Mouse (Mus musculus): Measurements from ENCODE around the gene Zfp748. TPM values are rescaled to one million over a fixed set of nuclear protein-coding genes. Genes with fewer than 3 reads are reported as not detected.

The Zfp748 gene
- 5.6 and 7.6 TPM in 2 replicates for polyA plus RNA-seq (2011; ENCODE audit: insufficient read length, low read depth, missing spikeins)

DNA sequence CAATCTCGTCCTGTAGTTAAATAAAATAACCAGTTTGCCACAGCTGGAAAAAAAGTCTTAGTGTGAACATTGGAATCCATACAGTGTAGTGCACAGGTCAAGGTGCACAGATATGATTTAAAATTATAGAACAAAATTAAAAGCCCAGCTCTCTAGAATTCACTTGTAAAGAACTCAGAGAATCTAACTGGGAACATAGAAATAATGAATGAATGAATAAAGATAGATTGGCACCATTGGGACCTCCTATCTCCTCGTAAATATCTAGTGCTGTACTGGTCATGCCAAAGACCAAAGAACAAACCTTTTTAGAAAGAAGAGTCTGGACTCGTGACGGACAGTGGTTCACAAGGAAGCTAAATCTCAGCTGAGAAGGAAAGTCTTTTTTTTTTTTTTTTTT lies at the start of gene Zfp748:
Zfp748 (minus strand) TSS at position 101 of the 400 bp plus-strand sequence.
- H3K4me1 ChIP-seq (ENCODE audit: control insufficient read depth, insufficient read depth, low read length) = peaks cover 3% of the 10 kb centered on the region; the same call in 1 of the 2 replicates
- TF ChIP-seq CTCF (IDR thresholded peaks at IDR 0.05; ENCODE audit: borderline replicate concordance, insufficient read depth, low read length) = no peak
- no peak for TF ChIP-seq POLR2A (IDR thresholded peaks at IDR 0.05; ENCODE audit: low read depth, low read length)
- peak within 1 kb of the TSS; percentile 66 for H3K27ac ChIP-seq (ENCODE audit: insufficient read depth, low read length)
- H3K4me3 ChIP-seq (ENCODE audit: insufficient read depth, low read length) = peak within 1 kb of the TSS; percentile 69

DNA sequence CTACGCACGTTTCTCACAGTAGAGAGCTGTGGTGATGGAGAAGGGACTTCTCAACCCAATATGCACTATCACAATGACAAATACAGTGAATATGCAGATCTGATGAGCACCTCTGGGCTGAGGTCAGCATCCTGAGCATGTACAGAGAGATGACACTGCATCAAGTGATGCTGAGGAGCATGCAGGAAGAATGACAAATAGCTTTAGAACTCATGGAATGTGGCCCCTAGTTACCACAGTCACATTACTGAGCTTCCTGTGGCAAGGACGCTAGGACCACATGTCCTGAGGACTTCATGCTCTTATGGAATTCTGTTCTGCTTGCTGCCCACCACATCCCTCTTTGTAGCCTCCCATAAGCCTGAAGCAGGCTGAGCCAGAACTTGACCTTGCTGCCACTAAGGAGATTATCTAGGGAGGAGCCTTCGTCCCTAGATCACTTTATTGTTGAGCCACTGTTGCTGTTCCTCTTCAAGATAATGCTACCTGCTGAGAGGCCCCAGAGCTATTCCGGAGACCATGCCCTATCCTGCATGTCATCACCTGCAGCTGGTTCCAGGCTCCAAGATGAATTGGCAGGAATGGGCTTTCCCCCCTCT lies 19.1 kb upstream of the Zfp748 start:
- Histone ChIP-seq H3K4me3 (ENCODE audit: insufficient read depth, low read length) (no peak overlapping the region), H3K4me1 (ENCODE audit: control insufficient read depth, insufficient read depth, low read length) (peaks cover 7% of the 10 kb centered on the region), H3K27ac (ENCODE audit: insufficient read depth, low read length) (no peak overlapping the region)
- no peak for TF ChIP-seq POLR2A (IDR thresholded peaks at IDR 0.05; ENCODE audit: low read depth, low read length)
- no peak for TF ChIP-seq CTCF (IDR thresholded peaks at IDR 0.05; ENCODE audit: borderline replicate concordance, insufficient read depth, low read length)

DNA sequence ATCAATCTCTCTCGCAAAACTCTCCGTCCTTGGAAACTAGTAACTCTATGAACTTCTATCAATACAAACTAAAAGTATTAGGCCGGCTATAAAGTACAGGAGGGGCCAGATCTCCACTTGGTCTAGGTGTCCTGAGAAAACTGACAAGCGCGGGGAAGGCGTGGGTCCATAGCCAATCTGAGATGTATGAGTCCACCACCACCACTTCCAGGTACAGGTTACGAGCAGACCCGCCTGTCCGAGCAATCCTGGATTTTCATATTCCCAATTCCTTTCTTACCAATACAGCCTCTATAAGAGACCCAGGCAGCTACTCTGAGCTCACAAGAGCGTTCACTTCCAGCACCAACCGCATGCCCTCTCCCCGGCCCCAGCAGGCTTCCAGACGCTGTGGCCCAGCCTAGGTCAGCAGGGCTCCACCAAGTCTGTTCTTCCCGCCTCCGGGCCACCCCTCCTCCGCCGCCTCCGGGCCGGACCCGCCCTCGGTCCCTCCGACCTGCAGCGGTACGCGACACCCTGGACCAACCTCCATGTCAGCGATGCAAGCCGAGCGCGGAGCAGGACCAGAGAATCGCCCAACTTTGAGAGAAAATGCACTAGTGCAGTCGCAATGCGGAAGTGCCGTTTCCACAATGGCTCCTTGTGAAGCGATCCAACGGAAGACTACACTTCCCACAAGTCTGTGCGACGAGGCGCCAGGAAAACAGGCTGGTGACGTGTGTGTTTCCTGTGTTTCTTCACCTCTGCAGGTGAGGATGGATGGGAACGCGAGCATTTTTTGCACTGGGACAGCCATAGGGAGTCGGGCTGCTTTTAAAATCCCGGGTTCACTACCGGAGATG lies 904 bp downstream of the Zfp748 start:
- Histone ChIP-seq H3K4me3 (ENCODE audit: insufficient read depth, low read length) (peak overlapping the region; percentile 69), H3K4me1 (ENCODE audit: control insufficient read depth, insufficient read depth, low read length) (peaks cover 3% of the 10 kb centered on the region; the same call in 1 of the 2 replicates), H3K27ac (ENCODE audit: insufficient read depth, low read length) (peak overlapping the region; percentile 66)
- TF ChIP-seq POLR2A (IDR thresholded peaks at IDR 0.05; ENCODE audit: low read depth, low read length) (peak; percentile 83), CTCF (IDR thresholded peaks at IDR 0.05; ENCODE audit: borderline replicate concordance, insufficient read depth, low read length) (no peak)

DNA sequence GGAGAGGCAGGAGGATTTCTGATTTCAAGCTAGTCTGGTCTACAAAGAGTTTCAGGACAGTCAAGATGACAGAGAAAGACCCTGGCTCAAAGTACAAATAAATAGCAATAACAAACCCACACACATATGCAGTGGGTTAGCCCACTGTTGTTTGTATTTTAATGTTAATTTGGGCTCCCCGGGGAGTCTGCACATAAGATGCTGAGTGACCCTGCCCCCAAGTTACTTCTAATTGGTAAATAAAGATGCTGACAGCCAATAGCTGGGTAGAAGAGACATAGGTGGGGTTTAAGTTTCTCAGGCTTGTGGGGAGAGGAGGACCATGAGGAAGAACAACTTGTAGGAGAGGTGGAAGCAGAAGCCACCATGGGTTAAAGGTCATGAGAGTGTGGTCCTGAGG lies 7.7 kb downstream of the Zfp748 start:
- no peak overlapping the region for H3K27ac ChIP-seq (ENCODE audit: insufficient read depth, low read length)
- H3K4me3 ChIP-seq (ENCODE audit: insufficient read depth, low read length) = no peak overlapping the region
- H3K4me1 ChIP-seq (ENCODE audit: control insufficient read depth, insufficient read depth, low read length) = no peaks in the 10 kb centered on the region
- TF ChIP-seq CTCF (IDR thresholded peaks at IDR 0.05; ENCODE audit: borderline replicate concordance, insufficient read depth, low read length) (no peak), POLR2A (IDR thresholded peaks at IDR 0.05; ENCODE audit: low read depth, low read length) (no peak)

DNA sequence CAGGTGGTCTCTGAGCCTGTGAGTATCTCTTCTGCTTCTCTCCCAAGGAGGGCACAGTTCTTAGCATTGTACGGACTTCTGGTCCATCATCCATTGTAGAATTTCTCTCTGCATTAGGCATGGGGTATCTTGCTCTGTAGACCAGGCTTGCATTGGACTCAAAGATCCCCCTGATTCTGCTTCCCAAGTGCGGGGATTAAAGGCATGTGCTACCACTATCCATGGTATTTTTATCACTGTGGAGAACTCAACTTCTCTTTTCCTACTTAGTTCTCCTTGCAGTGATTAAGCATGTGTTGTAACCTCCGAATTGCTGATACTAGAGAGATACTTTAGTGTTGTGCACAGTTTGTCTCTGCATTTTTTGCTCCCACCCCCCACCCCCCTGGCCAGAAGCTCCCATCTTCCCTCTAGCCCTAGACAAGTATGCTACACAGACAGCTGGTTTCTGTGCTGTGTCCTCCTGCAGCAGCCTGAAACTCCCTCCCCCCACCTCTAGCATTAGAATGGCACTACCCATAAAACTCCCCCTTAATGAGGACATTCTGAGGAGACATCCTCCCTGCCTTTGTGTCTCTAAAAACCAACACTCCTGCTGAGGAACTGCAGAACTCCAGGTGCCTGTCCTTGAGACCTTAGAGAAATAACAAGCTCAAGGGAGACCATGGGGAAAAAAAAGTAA lies 26.4 kb downstream of the Zfp748 start:
- no peak overlapping the region for H3K27ac ChIP-seq (ENCODE audit: insufficient read depth, low read length)
- H3K4me1 ChIP-seq (ENCODE audit: control insufficient read depth, insufficient read depth, low read length) = peaks cover 5% of the 10 kb centered on the region; the same call in 1 of the 2 replicates
- no peak overlapping the region for H3K4me3 ChIP-seq (ENCODE audit: insufficient read depth, low read length)
- TF ChIP-seq POLR2A (IDR thresholded peaks at IDR 0.05; ENCODE audit: low read depth, low read length) (no peak), CTCF (IDR thresholded peaks at IDR 0.05; ENCODE audit: borderline replicate concordance, insufficient read depth, low read length) (no peak)

DNA sequence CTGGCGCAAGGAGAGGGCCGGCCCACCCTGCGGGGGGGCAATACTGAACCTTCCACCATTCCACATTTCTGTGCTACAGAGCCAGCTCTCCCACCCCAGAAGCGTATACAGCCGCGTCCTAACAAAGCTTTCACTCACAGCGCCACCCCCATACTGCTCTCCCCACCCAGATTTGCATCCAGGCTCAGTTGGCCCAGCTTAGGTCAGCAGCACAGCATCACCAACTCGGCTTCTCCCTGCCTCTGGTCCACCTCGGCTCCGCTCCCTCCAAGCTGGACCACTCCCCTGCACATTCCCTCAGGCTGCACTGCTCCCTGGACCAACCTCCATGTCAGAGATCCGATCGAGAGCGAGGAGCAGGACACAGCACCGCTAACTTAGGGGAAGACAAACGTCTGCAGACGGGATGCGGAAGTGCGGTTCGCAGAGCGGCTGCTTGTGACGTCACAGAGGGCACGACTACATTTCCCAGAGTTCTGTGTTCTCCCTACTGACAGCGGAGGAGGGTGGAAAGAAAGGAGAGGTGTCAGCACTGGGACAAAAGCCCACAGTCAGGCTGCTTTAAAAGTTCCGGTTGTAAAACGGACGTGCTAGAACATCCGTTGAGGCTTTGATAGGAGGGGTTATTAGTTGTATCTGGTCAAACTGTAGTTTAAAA lies 27.7 kb downstream of the Zfp748 start, which contains the start of the genes Gm26965 and Zfp87:
Gm26965 (minus strand) TSS at position 399 of the 658 bp plus-strand sequence.
Zfp87 (minus strand) TSS at position 425 of the 658 bp plus-strand sequence.
- Histone ChIP-seq H3K27ac (ENCODE audit: insufficient read depth, low read length) (0 out of 2 replicates have a peak within 1 kb of the TSS, but pooled peaks have one; percentile 4), H3K4me3 (ENCODE audit: insufficient read depth, low read length) (peak within 1 kb of the TSS; percentile 80), H3K4me1 (ENCODE audit: control insufficient read depth, insufficient read depth, low read length) (peaks cover 5% of the 10 kb centered on the region; the same call in 1 of the 2 replicates)
- TF ChIP-seq POLR2A (IDR thresholded peaks at IDR 0.05; ENCODE audit: low read depth, low read length) (peak; percentile 96), CTCF (IDR thresholded peaks at IDR 0.05; ENCODE audit: borderline replicate concordance, insufficient read depth, low read length) (no peak)

DNA sequence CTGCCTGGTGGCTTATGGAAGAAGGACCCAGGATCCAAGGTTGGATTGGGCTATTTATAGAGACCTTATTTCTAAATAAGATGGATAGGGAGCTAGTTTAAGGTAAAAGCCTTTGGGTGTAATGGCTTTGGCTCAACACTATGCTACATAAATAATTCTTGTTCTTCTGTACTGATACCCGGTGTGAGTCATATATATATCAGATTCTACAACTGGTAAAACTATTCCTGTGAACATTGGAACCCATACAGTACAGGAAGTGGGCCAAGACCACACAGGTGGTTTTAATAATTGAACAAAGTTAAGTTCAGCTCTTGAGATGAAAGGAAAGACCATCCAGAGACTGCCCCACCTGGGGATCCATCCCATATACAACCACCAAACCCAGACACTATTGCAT lies 52.7 kb downstream of the Zfp748 start:
- H3K27ac ChIP-seq (ENCODE audit: insufficient read depth, low read length) = no peak overlapping the region
- no peaks in the 10 kb centered on the region for H3K4me1 ChIP-seq (ENCODE audit: control insufficient read depth, insufficient read depth, low read length)
- no peak overlapping the region for H3K4me3 ChIP-seq (ENCODE audit: insufficient read depth, low read length)
- TF ChIP-seq POLR2A (IDR thresholded peaks at IDR 0.05; ENCODE audit: low read depth, low read length) (no peak), CTCF (IDR thresholded peaks at IDR 0.05; ENCODE audit: borderline replicate concordance, insufficient read depth, low read length) (no peak)

DNA sequence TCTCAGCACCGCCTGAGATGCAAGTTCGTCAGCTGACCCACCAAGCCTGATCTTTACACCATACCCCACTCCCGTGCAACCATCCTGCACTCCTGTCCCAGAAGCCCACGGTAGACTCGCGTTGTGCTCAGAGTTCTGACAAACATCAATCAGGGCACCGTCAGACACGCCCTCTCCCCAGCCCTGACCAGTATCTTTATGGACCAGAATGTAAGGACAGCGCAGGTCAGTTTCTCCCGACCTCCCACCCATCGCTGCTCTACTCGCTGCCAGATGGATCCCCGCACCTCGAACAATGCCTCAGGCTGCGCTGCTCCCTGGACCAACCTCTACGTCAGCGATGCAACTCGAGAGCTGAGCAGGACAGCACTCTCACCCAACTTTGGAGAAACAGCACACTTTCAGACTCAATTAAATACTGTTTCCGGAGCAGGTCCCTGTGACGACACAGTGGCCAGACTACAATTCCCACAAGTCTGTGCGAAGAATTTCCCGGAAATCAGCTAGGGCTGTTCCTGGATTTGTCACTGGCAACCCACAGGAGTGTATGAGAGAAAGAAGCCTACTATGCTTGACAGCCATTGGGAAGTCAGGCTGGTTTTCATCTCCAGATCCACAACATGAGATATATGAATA lies 53.4 kb downstream of the Zfp748 start, which contains the start of gene Zfp58:
Zfp58 (minus strand) TSS at position 472 of the 636 bp plus-strand sequence.
- H3K4me3 ChIP-seq (ENCODE audit: insufficient read depth, low read length) = peak within 1 kb of the TSS; percentile 88
- TF ChIP-seq POLR2A (IDR thresholded peaks at IDR 0.05; ENCODE audit: low read depth, low read length) = peak; percentile 87
- TF ChIP-seq CTCF (IDR thresholded peaks at IDR 0.05; ENCODE audit: borderline replicate concordance, insufficient read depth, low read length) = no peak
- H3K4me1 ChIP-seq (ENCODE audit: control insufficient read depth, insufficient read depth, low read length) = no peaks in the 10 kb centered on the region
- H3K27ac ChIP-seq (ENCODE audit: insufficient read depth, low read length) = 0 out of 2 replicates have a peak within 1 kb of the TSS, but pooled peaks have one; percentile 4

Data from embryonic fibroblast, embryonic 13.5 days (primary cell).